7 mouse cellular contexts compared by ENCODE assay signal in genomic region chr8:112128833-112129518, GRCm38 (mm10).
DNase-seq lines count a peak whose midpoint lies in the region; ATAC-seq and TF ChIP-seq lines count a peak whose summit lies in the region.

No protein-coding gene starts in this region.

- H3K4me2 ChIP-seq in heart, embryonic 12.5 days: no peak overlapping the region

- DNase-seq in thymus, postnatal 0 days (ENCODE audit: low spot score): peak; percentile 32
- no peak for DNase-seq in thymus, adult 2 months
- peak; percentile 45 to 50 for DNase-seq in adrenal gland, postnatal 36 days
- DNase-seq in limb, embryonic 10.5 days (ENCODE audit: low spot score): peak; percentile 88
- DNase-seq in ovary, postnatal 14 days (ENCODE audit: low spot score): peak; percentile 55
- no peak for DNase-seq in left cerebral cortex, postnatal 14 days (ENCODE audit: low spot score in 2 of 2)

- WGBS in thymus, adult 2 months: 55% methylated on average over 14 of the region's 14 CpGs
- 46% methylated on average over 14 of the region's 14 CpGs for WGBS in heart, embryonic 12.5 days
- WGBS in limb, embryonic 10.5 days: 56% methylated on average over 14 of the region's 14 CpGs

- peaks cover 10% of the 10 kb centered on the region; the same call in 1 of the 2 replicates for H3K9me3 ChIP-seq in heart, embryonic 12.5 days (replicated peaks)
- no peaks in the 10 kb centered on the region for H3K9me3 ChIP-seq in limb, embryonic 10.5 days (replicated peaks)

- no peaks in the 10 kb centered on the region for H3K27me3 ChIP-seq in thymus, adult 2 months (ENCODE audit: control insufficient read depth, insufficient read depth, low read length)
- no peaks in the 10 kb centered on the region for H3K27me3 ChIP-seq in heart, embryonic 12.5 days (replicated peaks)
- no peaks in the 10 kb centered on the region for H3K27me3 ChIP-seq in limb, embryonic 10.5 days (ENCODE audit: low read depth, poor library complexity, severe bottlenecking)

- TF ChIP-seq POLR2A in thymus, adult 2 months (IDR thresholded peaks at IDR 0.05; ENCODE audit: control insufficient read depth, extremely low read depth, insufficient read depth, low read length, poor library complexity): no peak

- H3K9ac ChIP-seq in heart, embryonic 12.5 days: no peak overlapping the region

- no peaks in the 10 kb centered on the region for H3K4me1 ChIP-seq in thymus, adult 2 months (replicated peaks; ENCODE audit: control insufficient read depth, insufficient read depth, low read length)
- no peaks in the 10 kb centered on the region for H3K4me1 ChIP-seq in heart, embryonic 12.5 days (replicated peaks)
- H3K4me1 ChIP-seq in limb, embryonic 10.5 days: no peaks in the 10 kb centered on the region

- no peak overlapping the region for H3K4me3 ChIP-seq in thymus, adult 2 months (ENCODE audit: control insufficient read depth, insufficient read depth, low read length)
- no peak overlapping the region for H3K4me3 ChIP-seq in heart, embryonic 12.5 days
- no peak overlapping the region for H3K4me3 ChIP-seq in limb, embryonic 10.5 days

- ATAC-seq in heart, embryonic 12.5 days (ENCODE audit: insufficient number of reproducible peaks, low FRiP score): peak; percentile 67; the same call in 1 of the 2 replicates

- TF ChIP-seq CTCF in thymus, adult 2 months (IDR thresholded peaks at IDR 0.05; ENCODE audit: borderline replicate concordance, control insufficient read depth, extremely low read depth, insufficient read depth, low read length, poor library complexity): no peak

- intact Hi-C loops in left cerebral cortex, postnatal 14 days (cut with DNase I): no loop called here

- H3K36me3 ChIP-seq in thymus, adult 2 months (ENCODE audit: control insufficient read depth, insufficient read depth, low read length): no peaks in the 10 kb centered on the region
- no peaks in the 10 kb centered on the region for H3K36me3 ChIP-seq in heart, embryonic 12.5 days
- H3K36me3 ChIP-seq in limb, embryonic 10.5 days: no peaks in the 10 kb centered on the region

- no peak overlapping the region for H3K27ac ChIP-seq in thymus, adult 2 months (ENCODE audit: control insufficient read depth, insufficient read depth, low read length)
- no peak overlapping the region for H3K27ac ChIP-seq in heart, embryonic 12.5 days (ENCODE audit: poor library complexity, severe bottlenecking)
- H3K27ac ChIP-seq in limb, embryonic 10.5 days: no peak overlapping the region

Comparison
In these comparisons a context has a peak if more than half of its experiments do, and no peak if none do; other contexts are left out.
1. DNase-seq: peak in thymus, postnatal 0 days (single experiment), adrenal gland, postnatal 36 days (2 of 2), limb, embryonic 10.5 days (single experiment) and ovary, postnatal 14 days (single experiment); none in thymus, adult 2 months (single experiment) and left cerebral cortex, postnatal 14 days (0 of 2).